In genomic region chr4:127194477-127195269, GRCm38 (mm10) we compare ENCODE assay signal across 17 mouse cellular contexts. TPM values are rescaled to one million over a fixed set of nuclear protein-coding genes. Genes with fewer than 3 reads are reported as not detected.
DNase-seq lines count a peak whose midpoint lies in the region; ATAC-seq lines count a peak whose summit lies in the region.
"Had no signal": no experiment of that assay in that cellular context is flagged by ENCODE, and none has a peak within 500 bp of the region (broad histone marks: within the 10 kb centered on the region; RNA-seq: fewer than 3 reads in every experiment).

No protein-coding gene starts in this region.

- no peak overlapping the region for H3K4me2 ChIP-seq in midbrain, embryonic 16.5 days (ENCODE audit: low read length)
- no peak overlapping the region for H3K4me2 ChIP-seq in hindbrain, embryonic 11.5 days (replicated peaks; ENCODE audit: low read depth, low read length)
- no peak overlapping the region for H3K4me2 ChIP-seq in midbrain, embryonic 13.5 days (replicated peaks)
- H3K4me2 ChIP-seq: embryonic facial prominence, embryonic 12.5 days; liver, embryonic 15.5 days had no signal

- peaks cover 6% of the 10 kb centered on the region; the same call in 1 of the 2 replicates for H3K36me3 ChIP-seq in midbrain, embryonic 10.5 days
- peaks cover 10% of the 10 kb centered on the region; the same call in 1 of the 2 replicates for H3K36me3 ChIP-seq in midbrain, embryonic 16.5 days (ENCODE audit: control insufficient read depth, insufficient read depth, low read length)
- no peaks in the 10 kb centered on the region for H3K36me3 ChIP-seq in hindbrain, embryonic 11.5 days (ENCODE audit: control insufficient read depth, insufficient read depth, low read length)
- peaks cover 14% of the 10 kb centered on the region for H3K36me3 ChIP-seq in midbrain, embryonic 13.5 days
- H3K36me3 ChIP-seq: embryonic facial prominence, embryonic 12.5 days; liver, embryonic 15.5 days had no signal

- no peak overlapping the region for H3K9ac ChIP-seq in midbrain, embryonic 16.5 days (ENCODE audit: low read depth, low read length)
- no peak overlapping the region for H3K9ac ChIP-seq in hindbrain, embryonic 11.5 days (ENCODE audit: low read depth, low read length)
- no peak overlapping the region for H3K9ac ChIP-seq in midbrain, embryonic 13.5 days (replicated peaks)
- H3K9ac ChIP-seq: embryonic facial prominence, embryonic 12.5 days; liver, embryonic 15.5 days had no signal

- no peak for ATAC-seq in midbrain, embryonic 16.5 days
- peak; percentile 33; the same call in 1 of the 2 replicates for ATAC-seq in hindbrain, embryonic 11.5 days (ENCODE audit: low FRiP score)
- peak; percentile 29; the same call in 1 of the 2 replicates for ATAC-seq in midbrain, embryonic 13.5 days

- peak; percentile 55 to 71 for DNase-seq in cerebellum, postnatal 25 days
- DNase-seq in cerebellum, adult 8-10 months, result no peak
- DNase-seq in midbrain, embryonic 10.5 days (ENCODE audit: low spot score), result peak; percentile 30
- DNase-seq in hindbrain, embryonic 11.5 days (ENCODE audit: low spot score), result peak; percentile 43
- DNase-seq in spleen, adult 12 weeks (ENCODE audit: low spot score), result no peak
- DNase-seq: adrenal gland, postnatal 14 days; gastrocnemius, postnatal 14 days; kidney, adult 9 months; kidney, postnatal 36 days; lung, postnatal 14 days; thymus, adult 2 months had no signal

- no peaks in the 10 kb centered on the region for H3K9me3 ChIP-seq in midbrain, embryonic 10.5 days (replicated peaks)
- H3K9me3 ChIP-seq in midbrain, embryonic 16.5 days (replicated peaks; ENCODE audit: control insufficient read depth, low read length, poor library complexity, severe bottlenecking), result no peaks in the 10 kb centered on the region
- H3K9me3 ChIP-seq in hindbrain, embryonic 11.5 days (ENCODE audit: control insufficient read depth, low read length), result no peaks in the 10 kb centered on the region
- H3K9me3 ChIP-seq in midbrain, embryonic 13.5 days, result no peaks in the 10 kb centered on the region
- H3K9me3 ChIP-seq: embryonic facial prominence, embryonic 12.5 days; liver, embryonic 15.5 days; megakaryocyte, embryonic 14.5 days had no signal

- H3K4me3 ChIP-seq in midbrain, embryonic 10.5 days, result no peak overlapping the region
- H3K4me3 ChIP-seq in midbrain, embryonic 16.5 days (ENCODE audit: low read depth, low read length), result no peak overlapping the region
- H3K4me3 ChIP-seq in hindbrain, embryonic 11.5 days (ENCODE audit: low read depth, low read length), result no peak overlapping the region
- no peak overlapping the region for H3K4me3 ChIP-seq in midbrain, embryonic 13.5 days (replicated peaks)
- H3K4me3 ChIP-seq: embryonic facial prominence, embryonic 12.5 days; liver, embryonic 15.5 days; megakaryocyte, embryonic 14.5 days had no signal

- H3K4me1 ChIP-seq in midbrain, embryonic 10.5 days, result peaks cover 32% of the 10 kb centered on the region
- H3K4me1 ChIP-seq in midbrain, embryonic 16.5 days (ENCODE audit: control insufficient read depth, insufficient read depth, low read length), result peaks cover 6% of the 10 kb centered on the region; the same call in 1 of the 2 replicates
- peaks cover 4% of the 10 kb centered on the region; the same call in 1 of the 2 replicates for H3K4me1 ChIP-seq in hindbrain, embryonic 11.5 days (replicated peaks; ENCODE audit: control insufficient read depth, insufficient read depth, low read length)
- H3K4me1 ChIP-seq in midbrain, embryonic 13.5 days (replicated peaks), result peaks cover 17% of the 10 kb centered on the region
- H3K4me1 ChIP-seq: liver, embryonic 15.5 days; megakaryocyte, embryonic 14.5 days had no signal

- H3K27me3 ChIP-seq in midbrain, embryonic 10.5 days (ENCODE audit: low read depth, poor library complexity, severe bottlenecking), result peaks cover 4% of the 10 kb centered on the region; the same call in 1 of the 2 replicates
- H3K27me3 ChIP-seq in midbrain, embryonic 16.5 days (ENCODE audit: control insufficient read depth, insufficient read depth, low read depth, low read length), result no peaks in the 10 kb centered on the region
- no peaks in the 10 kb centered on the region for H3K27me3 ChIP-seq in hindbrain, embryonic 11.5 days (ENCODE audit: control insufficient read depth, insufficient read depth, low read length)
- H3K27me3 ChIP-seq in midbrain, embryonic 13.5 days, result no peaks in the 10 kb centered on the region
- H3K27me3 ChIP-seq: liver, embryonic 15.5 days had no signal

- 80% methylated on average over 25 of the region's 25 CpGs for WGBS in midbrain, embryonic 10.5 days
- WGBS in midbrain, embryonic 16.5 days, result 69% methylated on average over 25 of the region's 25 CpGs
- WGBS in hindbrain, embryonic 11.5 days, result 76% methylated on average over 25 of the region's 25 CpGs
- 74% methylated on average over 25 of the region's 25 CpGs for WGBS in midbrain, embryonic 13.5 days

- H3K27ac ChIP-seq in midbrain, embryonic 10.5 days (replicated peaks), result peak overlapping the region; percentile 77
- H3K27ac ChIP-seq in midbrain, embryonic 16.5 days (ENCODE audit: low read length), result no peak overlapping the region
- no peak overlapping the region for H3K27ac ChIP-seq in hindbrain, embryonic 11.5 days (ENCODE audit: low read depth, low read length)
- no peak overlapping the region for H3K27ac ChIP-seq in midbrain, embryonic 13.5 days
- H3K27ac ChIP-seq: embryonic facial prominence, embryonic 12.5 days; liver, embryonic 15.5 days had no signal

RNA-seq across cellular contexts. Expression of gene Dlgap3, which starts 25.7 kb away (rescaled TPM):
- 1.9 and 2.8 TPM in 2 replicates for polyA plus RNA-seq in midbrain, embryonic 10.5 days (2016; fragmentation: Nextera tagmentation; extraction: Ambion mirVana)
- 17.6 and 19.5 TPM in 2 replicates for polyA plus RNA-seq in midbrain, embryonic 16.5 days (2015; fragmentation: Nextera tagmentation; extraction: Ambion mirVana)
- 6.7 and 7.1 TPM in 2 replicates for polyA plus RNA-seq in hindbrain, embryonic 11.5 days (2014; fragmentation: Nextera tagmentation; extraction: Ambion mirVana)
- polyA plus RNA-seq in midbrain, embryonic 13.5 days (2015; fragmentation: Nextera tagmentation; extraction: Ambion mirVana), result 7.2 and 10.1 TPM in 2 replicates
- polyA plus RNA-seq: C2C12 had no signal

RNA-seq across cellular contexts. Expression of gene Smim12, which starts 48.9 kb away (rescaled TPM):
- 69.3 and 75.2 TPM in 2 replicates for polyA plus RNA-seq in midbrain, embryonic 10.5 days (2016; fragmentation: Nextera tagmentation; extraction: Ambion mirVana)
- polyA plus RNA-seq in midbrain, embryonic 16.5 days (2015; fragmentation: Nextera tagmentation; extraction: Ambion mirVana), result 42.0 and 44.8 TPM in 2 replicates
- polyA plus RNA-seq in hindbrain, embryonic 11.5 days (2014; fragmentation: Nextera tagmentation; extraction: Ambion mirVana), result 59.3 and 59.7 TPM in 2 replicates
- 45.1 and 48.0 TPM in 2 replicates for polyA plus RNA-seq in midbrain, embryonic 13.5 days (2015; fragmentation: Nextera tagmentation; extraction: Ambion mirVana)

Comparison
In these comparisons a context has a peak if more than half of its experiments do, and no peak if none do; other contexts are left out.
1. DNase-seq: peak in cerebellum, postnatal 25 days (2 of 2), midbrain, embryonic 10.5 days (single experiment) and hindbrain, embryonic 11.5 days (single experiment); none in cerebellum, adult 8-10 months (single experiment) and spleen, adult 12 weeks (single experiment).